Mouse (Mus musculus): ENCODE results near the gene Ribc2. TPM values are rescaled to one million over a fixed set of nuclear protein-coding genes. Genes with fewer than 3 reads are reported as not detected.

Ribc2 gene
- total RNA-seq, 2 experiments from 2014 or later: not detected

DNA sequence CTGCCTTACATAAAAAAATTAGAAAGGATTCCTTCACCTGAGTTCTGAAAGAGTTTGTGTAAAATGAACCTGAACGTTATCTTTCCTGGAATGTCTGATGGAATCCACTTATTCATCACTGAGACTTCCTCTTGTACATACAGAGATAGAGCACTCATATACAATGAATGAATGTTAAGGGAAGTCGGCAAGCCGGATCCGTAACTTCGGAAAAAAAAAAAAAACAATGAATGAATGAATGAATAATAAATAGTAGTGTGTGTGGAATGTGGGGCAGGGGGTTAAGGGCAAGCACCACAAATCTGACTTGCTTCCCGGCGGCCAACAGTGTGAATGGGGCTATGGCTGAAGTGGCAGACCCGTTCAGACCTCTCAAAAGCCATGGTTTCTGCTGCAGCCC, 45.7 kb downstream of the Ribc2 start:
- no peak for DNase-seq
- intact Hi-C loops (cut with DNase I): no loop called here

DNA sequence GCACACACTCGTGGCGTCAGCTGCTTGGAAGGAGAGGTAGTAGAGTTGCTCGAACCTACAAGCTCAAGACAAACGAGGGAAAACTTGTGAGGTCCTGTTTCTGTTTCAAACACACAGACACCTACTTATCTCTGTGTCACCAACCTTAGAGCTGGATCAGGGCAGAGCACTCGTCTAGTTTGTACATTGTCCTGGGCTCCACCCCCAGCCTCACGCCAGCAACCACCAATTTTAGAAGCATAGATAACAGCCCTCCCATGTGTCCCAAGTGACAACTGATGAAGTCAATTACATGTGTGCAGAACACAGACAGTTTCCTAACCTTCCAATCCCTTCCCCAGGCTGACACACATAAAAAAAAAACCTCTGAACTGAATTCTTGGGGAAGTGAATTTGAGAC, 46.3 kb downstream of the Ribc2 start:
- intact Hi-C loops (cut with DNase I): no loop called here
- no peak for DNase-seq

DNA sequence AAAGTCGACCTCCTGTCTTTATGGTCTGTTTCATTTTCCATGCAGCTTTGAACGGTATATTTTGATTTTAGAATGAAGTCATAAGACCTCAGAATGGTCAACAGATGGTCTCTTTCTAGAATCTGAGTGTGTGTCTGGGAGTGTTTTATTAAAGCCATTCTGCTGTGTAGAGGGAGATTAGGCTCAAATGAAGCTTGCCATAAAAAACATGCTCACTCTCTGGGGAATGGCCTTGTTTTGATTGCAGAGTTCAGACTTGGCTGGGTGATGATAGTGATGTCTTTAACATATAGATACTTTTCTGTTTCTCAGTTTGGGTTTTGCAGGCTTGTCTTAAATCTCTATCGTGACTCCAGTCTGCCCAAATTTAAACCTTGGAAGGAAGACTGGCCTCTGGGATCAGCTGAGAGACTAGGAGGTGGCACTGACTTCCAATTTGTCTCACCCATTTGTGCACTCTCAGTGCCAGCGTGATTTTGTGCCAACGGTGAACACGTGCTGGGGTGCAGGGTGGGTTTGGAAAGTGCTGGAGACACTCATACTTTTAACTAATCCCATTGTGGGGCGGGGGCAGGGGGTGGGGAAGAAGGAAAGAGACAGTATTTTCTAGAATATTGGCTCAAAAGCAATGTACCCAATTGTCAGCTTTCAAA, 47.8 kb downstream of the Ribc2 start:
- DNase-seq: no peak

GRCm38 (mm10) chr15:85180368-85180767, 48.5 kb downstream of the Ribc2 start:
- intact Hi-C loops (cut with DNase I): no loop called here

More for the DNA sequence above, 47.8 kb downstream of the Ribc2 start:
- intact Hi-C loops (cut with DNase I): no loop called here

GRCm38 (mm10) chr15:85182063-85182462, 50.2 kb downstream of the Ribc2 start:
- intact Hi-C loops (cut with DNase I): no loop called here
- DNase-seq: no peak

More at GRCm38 (mm10) chr15:85180368-85180767, 48.5 kb downstream of the Ribc2 start:
- DNase-seq: no peak

DNA sequence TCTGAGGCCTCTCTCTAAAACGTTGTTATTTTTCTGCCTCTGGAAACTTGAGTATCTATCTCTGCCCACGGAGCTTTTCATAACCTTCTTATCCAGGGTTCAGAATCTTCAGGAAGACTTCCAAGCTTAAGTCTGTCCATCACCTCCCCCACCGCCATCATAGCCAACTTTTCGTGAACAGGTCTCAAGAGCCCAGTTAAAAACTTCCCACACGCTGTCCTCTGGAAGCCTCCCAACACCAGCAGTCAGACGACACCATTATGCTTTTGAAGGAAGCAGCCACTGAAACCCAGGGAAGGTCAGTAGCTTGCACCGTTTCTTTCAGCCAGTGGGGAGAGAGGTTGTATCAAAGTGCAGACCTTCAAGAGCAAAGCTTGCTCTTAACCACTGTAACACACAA, 55.0 kb downstream of the Ribc2 start:
- DNase-seq: peak; percentile 33 to 40
- intact Hi-C loops (cut with DNase I): no loop called here

DNA sequence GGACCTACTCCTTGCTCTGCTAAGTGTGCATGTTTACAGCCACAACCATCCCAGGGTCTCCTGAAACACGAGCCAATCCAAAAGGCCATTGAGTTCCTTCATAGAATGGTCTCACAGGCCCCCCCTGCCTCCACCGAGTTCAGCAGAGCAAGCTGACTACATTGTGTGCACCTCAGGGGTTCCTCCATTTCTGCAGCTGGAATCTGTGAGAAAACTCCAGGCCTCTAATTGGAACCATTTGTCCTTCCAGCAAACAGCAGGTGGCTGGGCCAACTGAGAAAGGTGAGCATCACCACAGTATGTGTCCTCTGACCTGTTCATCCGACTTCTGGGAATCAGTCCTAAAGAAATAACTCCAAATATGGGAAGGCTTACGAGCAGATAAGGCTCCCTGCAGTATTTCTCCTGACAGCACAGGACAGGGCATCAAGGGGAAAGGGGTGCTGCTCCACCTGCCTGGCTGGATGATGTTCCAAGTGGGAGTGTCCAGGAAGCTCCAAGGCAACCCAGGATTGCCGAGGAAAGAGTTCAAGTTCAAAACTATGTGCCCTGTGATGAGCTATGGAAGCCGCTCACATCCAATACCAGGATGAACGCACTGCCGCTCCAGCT, 56.4 kb downstream of the Ribc2 start:
- DNase-seq: no peak
- intact Hi-C loops (cut with DNase I): no loop called here

Other genes with a start within 250 kb of the Ribc2 start
- under 1 TPM; 0.22 to 0.33 TPM for gene Gm29666, start 212.0 kb upstream of the Ribc2 start, total RNA-seq (2021)
- 10 to 100 TPM; 12.4 to 14.8 TPM for gene Nup50, start 208.7 kb upstream of the Ribc2 start, total RNA-seq (2021)
- 10 to 100 TPM; 78.0 to 86.5 TPM for gene 5031439G07Rik, start 143.5 kb upstream of the Ribc2 start, total RNA-seq (2021)
- gene Upk3a, start 114.9 kb upstream of the Ribc2 start, total RNA-seq (2021): not detected
- 1 to 10 TPM; 3.9 to 5.4 TPM for gene Fam118a, start 103.1 kb upstream of the Ribc2 start, total RNA-seq (2021)
- gene Smc1b, start 114 bp upstream of the Ribc2 start, total RNA-seq (2021): not detected
- 1 to 10 TPM; 4.8 to 5.7 TPM for gene Fbln1, start 73.9 kb downstream of the Ribc2 start, total RNA-seq (2021)
- gene Atxn10, start 204.2 kb downstream of the Ribc2 start, total RNA-seq (2021): 10 to 100 TPM; 24.4 to 31.6 TPM

All from gastrocnemius, postnatal 36 days (tissue).